Mouse (Mus musculus) layer of hippocampus, adult 9-11 months (tissue): Measurements from ENCODE around the gene Rere.
A peak's percentile ranks its signal among the peaks of the same experiment; 100 is the strongest.
"Not testable (repeated sequence)": the region's sequence is repeated elsewhere in the genome, so short reads cannot be mapped to it uniquely, and the experiment has no call there.

Source experiments
- DNase-seq: peaks from one replicate; pipeline ENCODE4 v3.0.0; 2022

Gene Rere

GRCm38 (mm10) chr4:150520069-150520468 is 238.6 kb downstream of the Rere start:
- DNase-seq = no peak

- DNase-seq = no peak
Measured at GRCm38 (mm10) chr4:150522425-150522824, 241.0 kb downstream of the Rere start.

- DNase-seq = no peak
Measured at GRCm38 (mm10) chr4:150523351-150523750, 241.9 kb downstream of the Rere start.

- no peak for DNase-seq
Measured at GRCm38 (mm10) chr4:150526269-150526668, 244.8 kb downstream of the Rere start.

GRCm38 (mm10) chr4:150528426-150528825 is 247.0 kb downstream of the Rere start:
- no peak for DNase-seq

GRCm38 (mm10) chr4:150528846-150529245 is 247.4 kb downstream of the Rere start:
- no peak for DNase-seq

GRCm38 (mm10) chr4:150531869-150532268 is 250.4 kb downstream of the Rere start:
- no peak for DNase-seq

GRCm38 (mm10) chr4:150536821-150537510 is 255.5 kb downstream of the Rere start:
- DNase-seq = no peak

GRCm38 (mm10) chr4:150539846-150540245 is 258.4 kb downstream of the Rere start:
- no peak for DNase-seq

GRCm38 (mm10) chr4:150540392-150541094 is 259.1 kb downstream of the Rere start:
- DNase-seq = no peak

- no peak for DNase-seq
Measured at GRCm38 (mm10) chr4:150544231-150544630, 262.8 kb downstream of the Rere start.

GRCm38 (mm10) chr4:150544652-150545258 is 263.3 kb downstream of the Rere start:
- peak; percentile 53 for DNase-seq

- DNase-seq = no peak
Measured at GRCm38 (mm10) chr4:150545775-150546174, 264.3 kb downstream of the Rere start.

GRCm38 (mm10) chr4:150546296-150546695 is 264.9 kb downstream of the Rere start:
- DNase-seq = not testable (repeated sequence)

GRCm38 (mm10) chr4:150549393-150549792 is 267.9 kb downstream of the Rere start:
- DNase-seq = no peak

GRCm38 (mm10) chr4:150549989-150550716 is 268.7 kb downstream of the Rere start:
- peak; percentile 41 for DNase-seq

- no peak for DNase-seq
Measured at GRCm38 (mm10) chr4:150551390-150551789, 269.9 kb downstream of the Rere start.

- DNase-seq = no peak
Measured at GRCm38 (mm10) chr4:150552751-150553600, 271.5 kb downstream of the Rere start.

GRCm38 (mm10) chr4:150555783-150556182 is 274.3 kb downstream of the Rere start:
- DNase-seq = no peak

- DNase-seq = peak; percentile 93
Measured at GRCm38 (mm10) chr4:150556382-150557221, 275.2 kb downstream of the Rere start.

GRCm38 (mm10) chr4:150557289-150557688 is 275.8 kb downstream of the Rere start:
- not testable (repeated sequence) for DNase-seq
